Mouse (Mus musculus): ENCODE results near the gene Elmsan1.

Gene Elmsan1

DNA sequence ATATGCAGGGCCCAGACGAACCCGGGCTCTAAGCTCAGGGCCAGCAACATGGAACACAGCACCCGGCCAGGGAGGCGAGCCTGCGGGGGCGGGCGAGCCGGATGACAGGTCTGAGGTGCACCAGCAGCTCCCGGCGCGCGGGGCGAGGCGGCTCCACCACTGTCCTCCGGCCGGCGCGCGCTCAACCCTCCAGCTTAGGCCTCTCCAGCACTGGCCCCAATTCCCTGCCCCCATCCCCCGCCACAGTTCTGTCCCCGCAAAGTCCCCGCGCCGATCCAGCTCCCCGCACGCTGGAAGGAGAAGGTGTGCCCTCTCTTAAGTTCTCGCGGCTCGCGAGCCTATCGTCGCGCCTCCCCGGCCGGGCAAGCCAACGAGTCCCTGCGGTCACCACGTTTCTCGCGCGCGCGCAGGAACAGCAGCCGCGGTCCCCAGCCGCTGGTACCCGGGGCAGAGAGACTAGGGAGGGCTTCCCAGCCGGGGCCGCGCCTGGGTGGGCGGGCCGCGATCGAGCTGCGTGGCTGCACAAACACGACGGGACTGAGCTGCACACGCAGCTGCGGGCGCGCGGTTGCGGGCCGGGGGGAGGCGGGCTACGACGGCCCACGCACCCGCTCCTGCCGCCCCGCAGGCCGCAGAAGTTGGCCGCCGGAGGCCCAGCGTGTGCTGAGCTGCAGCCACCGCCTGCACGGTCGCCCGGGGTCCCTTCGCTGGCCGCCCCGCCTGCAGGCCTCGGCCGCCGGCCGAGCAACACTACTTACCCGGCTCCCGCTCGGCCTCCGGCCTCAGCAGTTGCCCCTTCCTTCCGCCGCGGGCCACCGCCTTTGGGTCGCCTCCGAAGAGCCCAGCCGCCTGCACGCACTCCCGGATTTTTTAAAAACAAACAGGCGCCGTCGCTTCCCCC lies 25.7 kb downstream of the Elmsan1 start:
- DNase-seq (ENCODE audit: low spot score), result peak; percentile 86

DNA sequence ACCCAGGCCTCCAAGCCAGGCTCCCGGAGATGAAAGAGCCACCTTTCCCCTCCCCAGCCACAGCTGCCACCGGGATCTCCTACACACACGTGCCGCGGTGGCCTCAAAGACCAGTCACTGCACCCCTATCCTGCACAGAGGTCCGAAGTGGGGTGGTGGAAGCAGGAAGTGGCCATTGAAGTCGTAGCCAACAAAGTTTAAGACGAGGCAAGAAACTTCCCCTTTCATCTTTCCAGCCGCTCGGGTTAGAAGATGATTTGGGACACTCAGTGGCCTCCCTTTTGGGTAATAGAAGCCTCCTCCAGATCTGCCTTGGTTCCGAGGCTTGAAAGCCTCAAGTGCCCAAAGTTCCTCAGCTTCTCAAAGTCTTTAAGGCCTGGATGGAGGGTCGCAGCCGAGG lies 26.4 kb downstream of the Elmsan1 start:
- DNase-seq (ENCODE audit: low spot score), result no peak

GRCm38 (mm10) chr12:84191770-84192169 lies 26.9 kb downstream of the Elmsan1 start:
- DNase-seq (ENCODE audit: low spot score), result no peak

GRCm38 (mm10) chr12:84191190-84191589 lies 27.5 kb downstream of the Elmsan1 start:
- no peak for DNase-seq (ENCODE audit: low spot score)

DNA sequence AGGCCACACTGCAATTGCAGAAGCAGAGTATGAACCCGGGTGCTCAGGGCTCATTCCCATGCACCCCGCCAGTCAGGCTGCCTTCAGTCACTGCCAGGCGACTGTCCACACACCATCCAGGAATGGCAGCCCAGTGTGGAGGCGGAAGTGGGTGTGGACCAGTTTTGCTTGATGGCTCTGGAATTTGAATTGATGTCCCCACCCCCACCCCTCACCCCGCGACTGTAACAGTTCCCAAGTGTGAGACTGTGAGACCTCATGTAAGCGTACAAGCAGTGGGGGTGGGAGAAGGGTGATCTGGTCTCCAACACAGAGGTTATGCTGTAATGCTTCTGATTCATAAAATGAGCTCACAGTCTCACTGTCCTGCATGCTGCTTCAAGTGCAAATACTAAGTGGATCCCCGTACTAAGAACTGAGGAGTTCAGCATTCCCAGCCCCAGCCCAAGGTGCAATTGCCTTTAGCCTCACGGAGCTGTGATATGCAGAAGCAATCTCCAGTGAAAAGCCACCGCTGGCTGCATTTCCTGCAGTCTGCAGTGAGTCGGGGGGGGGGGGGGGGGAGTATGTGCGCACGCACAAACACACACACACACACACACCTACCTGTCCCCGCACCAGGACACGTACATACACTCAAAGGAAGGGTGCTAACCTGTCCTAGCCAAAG lies 28.4 kb downstream of the Elmsan1 start:
- no peak for DNase-seq (ENCODE audit: low spot score)

DNA sequence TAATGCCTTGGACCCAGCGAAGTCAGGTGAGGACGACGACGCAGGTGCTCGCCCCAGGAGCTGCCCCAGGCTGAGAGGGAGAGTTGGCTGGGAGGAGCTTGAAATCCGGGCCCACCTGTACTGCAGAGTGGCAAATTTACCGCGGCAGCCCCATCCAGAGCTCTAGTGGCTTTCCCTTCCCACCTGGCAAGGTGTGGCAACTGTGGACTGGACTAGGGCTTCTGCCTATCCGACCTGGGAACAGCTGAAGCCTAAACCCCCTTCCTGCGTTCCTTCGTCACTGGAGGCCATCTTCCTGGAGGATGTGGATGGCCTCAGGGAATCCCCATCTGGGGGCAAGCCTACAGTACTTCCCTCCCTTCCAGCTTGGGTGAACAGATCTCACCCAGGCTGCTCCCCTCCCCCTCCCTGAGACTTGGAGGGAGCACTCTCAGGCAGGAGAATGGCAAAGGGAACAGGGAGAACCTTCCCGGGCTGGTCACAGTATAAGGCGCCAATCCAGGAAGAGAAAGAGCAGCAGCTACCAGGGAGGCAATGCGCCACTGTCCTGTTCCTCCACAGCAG lies 29.7 kb downstream of the Elmsan1 start:
- no peak for DNase-seq (ENCODE audit: low spot score)

GRCm38 (mm10) chr12:84187752-84188601 lies 30.7 kb downstream of the Elmsan1 start:
- DNase-seq (ENCODE audit: low spot score), result no peak

DNA sequence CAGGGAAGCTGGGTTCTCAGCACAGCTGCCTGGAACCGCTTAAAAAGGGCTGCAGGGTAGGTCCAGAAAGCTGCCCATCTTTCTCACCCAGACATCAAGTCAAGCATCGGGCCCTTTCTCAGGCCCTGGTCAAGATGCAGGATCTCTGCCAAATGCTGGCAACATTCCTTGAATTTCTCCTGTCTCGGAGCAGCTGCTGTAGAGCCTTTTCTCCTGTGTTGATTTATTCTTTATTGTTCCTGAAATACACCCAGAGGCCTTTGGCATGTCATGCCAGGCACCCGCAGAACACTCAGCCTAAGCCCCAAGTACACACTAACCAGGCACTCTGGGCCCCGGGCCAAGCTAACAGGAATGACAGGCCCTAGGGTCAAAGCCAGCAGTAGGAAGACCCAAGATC lies 31.7 kb downstream of the Elmsan1 start:
- DNase-seq (ENCODE audit: low spot score), result no peak

- no peak for DNase-seq (ENCODE audit: low spot score)
These were observed 32.1 kb downstream of the Elmsan1 start for GRCm38 (mm10) chr12:84186536-84186935.

GRCm38 (mm10) chr12:84185547-84185946 lies 33.1 kb downstream of the Elmsan1 start:
- DNase-seq (ENCODE audit: low spot score), result no peak

DNA sequence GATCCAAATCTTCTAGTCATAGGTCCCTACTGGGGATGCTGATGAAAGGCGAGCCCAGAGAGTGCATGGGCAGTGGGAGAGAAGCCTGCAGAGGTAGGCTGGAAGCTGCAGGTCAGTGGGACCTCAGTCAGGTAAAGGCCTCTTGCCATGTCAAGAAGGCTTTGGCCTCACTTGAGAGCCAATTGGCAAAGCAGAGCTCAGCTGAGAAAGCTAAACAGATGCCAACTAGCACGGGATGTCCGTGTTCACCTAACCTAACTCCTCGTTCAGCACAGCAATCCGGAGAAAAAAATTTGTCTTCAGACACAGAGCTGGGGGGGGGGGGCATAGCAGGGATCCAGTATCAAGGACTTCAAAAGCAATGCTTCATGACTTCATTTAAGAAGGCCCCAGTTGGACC lies 33.7 kb downstream of the Elmsan1 start:
- DNase-seq (ENCODE audit: low spot score), result no peak

DNA sequence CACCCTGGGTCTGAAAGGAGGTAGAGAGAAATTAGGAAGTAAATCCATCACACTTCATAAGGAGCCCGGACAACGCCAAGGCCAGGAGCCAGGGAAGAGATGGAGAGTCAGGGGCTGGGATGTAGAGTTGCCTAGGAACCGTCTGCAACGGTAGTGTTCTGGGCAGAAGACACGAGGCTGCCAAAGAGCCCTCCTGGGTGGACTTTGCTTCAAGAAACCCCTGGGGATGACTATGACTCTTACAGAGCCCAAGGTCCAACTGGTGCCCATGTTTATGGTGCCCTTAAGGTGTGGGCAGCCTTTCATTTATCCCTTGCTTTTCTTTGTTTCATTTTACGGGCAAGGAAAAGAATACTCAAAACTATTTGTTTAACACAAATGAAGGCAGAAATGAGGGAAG lies 36.7 kb downstream of the Elmsan1 start:
- DNase-seq (ENCODE audit: low spot score), result no peak

GRCm38 (mm10) chr12:84180701-84181435 lies 37.8 kb downstream of the Elmsan1 start:
- no peak for DNase-seq (ENCODE audit: low spot score)

GRCm38 (mm10) chr12:84180090-84180489 lies 38.6 kb downstream of the Elmsan1 start:
- DNase-seq (ENCODE audit: low spot score), result no peak

DNA sequence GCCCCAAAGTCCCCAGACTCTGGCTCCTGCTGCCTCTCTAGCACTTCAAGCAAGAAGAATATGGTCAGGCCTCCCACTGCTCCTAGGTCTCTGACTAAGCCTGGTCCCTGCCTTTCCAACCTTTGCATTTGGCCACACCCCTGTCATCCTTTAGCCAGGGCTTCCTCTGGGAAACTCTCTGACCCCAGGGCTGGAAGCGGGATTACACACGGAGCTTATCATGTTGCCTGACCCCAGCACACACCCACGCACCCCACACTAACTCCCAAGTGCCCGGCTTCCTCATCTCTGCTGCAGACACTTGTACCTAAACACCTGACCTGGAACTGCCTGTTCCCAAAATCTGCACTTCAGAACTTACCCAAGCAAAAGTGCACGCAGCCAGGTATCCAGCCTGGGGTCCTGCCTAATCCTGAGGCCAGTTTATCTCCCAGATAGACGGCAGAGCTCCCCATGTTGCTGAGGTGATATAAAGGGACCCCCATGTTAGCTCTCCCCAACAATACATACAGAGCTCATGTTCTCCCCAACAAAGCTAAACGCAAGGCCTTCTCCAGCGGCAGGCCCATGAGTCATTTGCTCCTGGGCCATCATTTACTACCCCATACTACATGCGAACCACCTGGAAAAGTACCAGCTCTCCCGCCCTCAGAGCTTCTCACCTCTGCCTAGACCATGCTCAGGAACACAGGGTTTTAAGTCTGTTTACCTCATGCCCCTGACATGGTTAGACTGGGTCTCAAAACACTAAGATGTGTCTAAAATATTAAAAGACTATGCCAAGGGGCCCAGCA lies 39.8 kb downstream of the Elmsan1 start:
- no peak for DNase-seq (ENCODE audit: low spot score)

DNA sequence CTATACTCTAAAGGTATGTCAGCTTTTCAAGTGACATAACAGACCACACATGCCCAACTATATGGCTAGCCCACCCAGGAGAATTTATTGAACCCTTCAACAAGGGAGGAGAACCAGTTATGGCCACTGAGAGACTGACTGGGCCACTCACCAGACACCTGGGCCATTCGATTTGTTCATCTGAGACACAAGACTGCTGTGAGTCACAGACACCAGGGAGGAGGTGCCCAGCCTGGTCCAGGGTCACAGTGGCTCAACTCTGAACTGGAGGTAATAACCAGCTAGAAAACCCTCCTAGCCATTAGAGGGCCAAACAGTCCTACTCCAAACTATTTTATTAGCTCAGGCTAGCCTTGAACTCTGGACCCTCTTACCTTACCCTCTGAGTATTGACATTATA lies 40.6 kb downstream of the Elmsan1 start:
- DNase-seq (ENCODE audit: low spot score), result no peak

- DNase-seq (ENCODE audit: low spot score), result peak; percentile 52
These were observed 41.6 kb downstream of the Elmsan1 start for GRCm38 (mm10) chr12:84176886-84177765.

- DNase-seq (ENCODE audit: low spot score), result peak; percentile 53
These were observed 42.4 kb downstream of the Elmsan1 start for GRCm38 (mm10) chr12:84176126-84176769.

DNA sequence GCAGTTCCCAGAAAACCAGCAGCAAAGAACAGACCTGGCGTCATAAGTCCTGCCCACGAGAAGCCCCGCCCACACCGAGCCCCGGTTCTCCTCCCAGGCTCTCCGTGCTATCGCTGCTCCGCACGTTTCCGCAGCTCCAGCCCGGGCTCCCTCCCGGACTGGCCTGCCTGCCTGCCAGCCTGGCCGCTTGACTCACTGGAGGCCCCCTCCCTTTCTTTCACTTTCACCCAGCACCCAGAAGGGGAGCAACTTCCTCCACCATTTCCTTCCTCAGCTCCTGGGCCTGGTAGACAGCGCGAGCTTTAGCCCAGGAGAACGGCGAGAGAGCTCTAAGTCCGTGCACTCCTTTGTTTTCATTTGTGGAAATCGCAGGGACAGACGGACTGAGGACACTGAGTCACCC lies 43.0 kb downstream of the Elmsan1 start:
- DNase-seq (ENCODE audit: low spot score), result peak; percentile 86
